Mouse (Mus musculus) brain, adult 10 weeks (tissue): Measurements from ENCODE around the gene Defb41. TPM values are rescaled to one million over a fixed set of nuclear protein-coding genes. Genes with fewer than 3 reads are reported as not detected.

ENCODE experiments used
- polyA plus RNA-seq: library from polyadenylated mRNA; stranded (reverse); fragments of 350-450 nt; fragmentation: Illumina TruSeq; extraction: RNeasy Lipid Tissue Mini Kit (QIAGEN cat#74804); gene quantifications from one replicate; pipeline ENCODE4 v1.2.3, GENCODE M21; 2015; ENCODE audit warnings: low read depth, low replicate concordance

Defb41 gene
- not detected for polyA plus RNA-seq

GRCm38 (mm10) chr1:18265038-18265437, at the start of gene Defb41:
TSS of gene Defb41 (minus strand) at chr1:18265138.

DNA sequence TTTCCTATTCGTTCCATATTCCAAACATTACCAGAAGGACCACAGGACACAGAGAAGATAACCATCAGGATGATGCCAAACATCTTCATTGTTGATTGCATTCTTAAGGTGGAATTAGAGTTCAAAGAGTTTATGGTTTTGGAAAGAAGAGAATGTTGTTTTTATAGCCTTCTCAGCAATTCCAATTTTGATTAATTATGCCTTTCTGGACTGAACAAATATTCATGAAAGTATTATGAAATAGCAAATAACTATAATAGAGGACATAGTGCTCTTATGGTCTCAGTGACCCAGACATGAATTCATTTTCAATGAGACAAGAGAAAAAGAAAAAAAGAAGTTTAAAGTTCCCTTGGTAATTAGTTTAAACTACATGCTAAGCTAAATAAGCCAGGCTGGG, 27.6 kb downstream of the Defb41 start, which contains the start of gene Defb18:
Defb18 (minus strand) TSS at position 101 of the 400 bp plus-strand sequence.

Other genes with a start within 250 kb of the Defb41 start
- gene Crisp4, start 119.2 kb downstream of the Defb41 start, polyA plus RNA-seq: not detected
- gene Defb18, start 27.7 kb downstream of the Defb41 start, polyA plus RNA-seq: not detected